ENCODE assay signal across 15 mouse cellular contexts in genomic region chr16:20800038-20800437, GRCm38 (mm10).
"Had no signal": no experiment of that assay in that cellular context is flagged by ENCODE, and none has a peak within 500 bp of the region (broad histone marks: within the 10 kb centered on the region; RNA-seq: fewer than 3 reads in every experiment).

No protein-coding gene starts in this region.

- DNase-seq: retina, postnatal 1 day; right cerebral cortex, adult 18-20 months; right cerebral cortex, postnatal 14 days; right cerebral cortex, postnatal 25 days; right cerebral cortex, postnatal 4 days; spleen, adult 18-20 months; thymus, adult 18-20 months; thymus, adult 2 months; thymus, postnatal 14 days; thymus, postnatal 25 days; thymus, postnatal 36 days; thymus, postnatal 4 days had no signal

- H3K9me3 ChIP-seq: neural tube, embryonic 15.5 days; stomach, embryonic 15.5 days had no signal

- H3K4me2 ChIP-seq: neural tube, embryonic 15.5 days; stomach, embryonic 15.5 days had no signal

- H3K4me3 ChIP-seq: neural tube, embryonic 15.5 days; stomach, embryonic 15.5 days had no signal

- H3K27me3 ChIP-seq: neural tube, embryonic 15.5 days; stomach, embryonic 15.5 days had no signal

- H3K27ac ChIP-seq: neural tube, embryonic 15.5 days; stomach, embryonic 15.5 days; stomach, postnatal 0 days had no signal

- H3K36me3 ChIP-seq: neural tube, embryonic 15.5 days; stomach, embryonic 15.5 days had no signal
